Mouse (Mus musculus) hindbrain, embryonic 15.5 days (tissue): ENCODE results near the gene Armh2. TPM values are rescaled to one million over a fixed set of nuclear protein-coding genes. Genes with fewer than 3 reads are reported as not detected.

Experiments used
- ATAC-seq: fragments of 200-750 bp; cut with Nextera tagmentation; 2 replicates; pipeline ENCODE4 v1.8.0; 2017; ENCODE audit warnings: low read depth, moderate number of reproducible peaks, moderate TSS enrichment; ENCODE audit not compliant: low FRiP score
- H3K27ac ChIP-seq: fragments of 300-500 bp; sonication (generic); replicated peaks from 2 replicates; pipeline ENCODE4 v1.5.1; 2015; ENCODE audit warnings: mild to moderate bottlenecking, inconsistent platforms
- H3K27me3 ChIP-seq: fragments of 300-500 bp; sonication (generic); 2 replicates; pipeline ENCODE4 v1.6.1; 2015; ENCODE audit warnings: control low read depth, inconsistent platforms
- H3K36me3 ChIP-seq: fragments of 300-500 bp; sonication (generic); 2 replicates; pipeline ENCODE4 v1.6.1; 2015; ENCODE audit warnings: control low read depth, inconsistent platforms
- H3K4me1 ChIP-seq: fragments of 300-500 bp; sonication (generic); replicated peaks from 2 replicates; pipeline ENCODE4 v1.6.1; 2015; ENCODE audit warnings: control low read depth, inconsistent platforms
- H3K4me2 ChIP-seq: fragments of 300-500 bp; sonication (generic); 2 replicates; pipeline ENCODE4 v1.6.1; 2015; ENCODE audit warnings: moderate library complexity, mild to moderate bottlenecking, inconsistent platforms
- H3K4me3 ChIP-seq: fragments of 300-500 bp; sonication (generic); 2 replicates; pipeline ENCODE4 v1.5.1; 2015; ENCODE audit warnings: mild to moderate bottlenecking, inconsistent platforms
- H3K9ac ChIP-seq: fragments of 300-500 bp; sonication (generic); 2 replicates; pipeline ENCODE4 v1.6.1; 2015; ENCODE audit warnings: inconsistent platforms
- H3K9me3 ChIP-seq: fragments of 300-500 bp; sonication (generic); 2 replicates; pipeline ENCODE4 v1.6.1; 2016; ENCODE audit warnings: control low read depth, inconsistent platforms
- WGBS: fragments of 180-500 bp; shearing (Covaris S2); methylation state at CpG from one replicate; pipeline ENCODE4 v1.1.7; 2015; 5-methylcytosine and 5-hydroxymethylcytosine counted together
- polyA plus RNA-seq: library from polyadenylated mRNA; unstranded; fragments of >200 nt; fragmentation: Nextera tagmentation; extraction: Ambion mirVana; gene quantifications from 2 replicates; pipeline ENCODE4 v1.2.1, GENCODE M21; 2015

Armh2 gene
- polyA plus RNA-seq, 1 experiment from 2014 or later, result not detected

DNA sequence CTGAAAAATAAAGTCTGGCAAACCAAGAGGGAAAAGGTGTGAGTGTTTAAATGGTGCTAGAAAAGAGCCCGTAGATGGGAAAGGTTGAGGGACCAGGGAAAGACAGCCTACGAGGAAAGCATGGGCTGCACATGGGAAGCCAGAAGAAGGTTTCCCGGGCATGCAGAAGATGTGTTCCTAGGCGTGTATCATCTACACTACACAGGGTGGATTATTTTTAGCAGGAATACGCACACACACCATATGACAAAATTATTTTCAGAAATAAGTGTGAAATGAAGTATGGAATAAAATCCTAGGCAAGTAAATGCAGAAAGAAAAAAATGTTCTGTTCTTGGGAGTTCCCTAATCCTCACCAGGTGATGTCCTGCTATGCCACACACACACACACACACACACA, 46.4 kb downstream of the Armh2 start:
- ATAC-seq, result no peak
- no peaks in the 10 kb centered on the region for H3K9me3 ChIP-seq
- 94% methylated on average over 5 of the region's 5 CpGs for WGBS
- H3K4me1 ChIP-seq, result no peaks in the 10 kb centered on the region
- H3K36me3 ChIP-seq, result no peaks in the 10 kb centered on the region
- no peak overlapping the region for H3K4me3 ChIP-seq
- H3K27ac ChIP-seq, result no peak overlapping the region
- no peak overlapping the region for H3K4me2 ChIP-seq
- no peak overlapping the region for H3K9ac ChIP-seq
- H3K27me3 ChIP-seq, result no peaks in the 10 kb centered on the region

DNA sequence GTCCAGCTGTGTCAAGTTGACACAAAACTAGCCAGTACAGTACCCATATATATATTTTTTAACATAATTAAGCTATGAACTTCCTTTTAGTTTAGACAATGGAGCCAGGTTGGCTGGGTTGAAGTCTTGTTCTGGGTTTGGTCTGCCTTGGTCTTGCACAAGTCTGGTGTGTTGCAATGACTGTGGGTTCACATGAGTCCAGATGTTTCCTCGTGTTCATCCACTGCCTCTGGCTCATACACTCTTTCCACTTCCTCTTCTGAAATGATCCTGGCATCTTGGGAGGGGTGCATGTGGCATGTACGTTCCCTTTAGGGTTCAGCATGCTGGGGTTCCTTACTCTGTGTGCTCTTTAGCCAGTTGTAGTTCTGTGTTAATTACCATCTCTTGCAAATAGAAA, 50.3 kb downstream of the Armh2 start:
- Histone ChIP-seq H3K27me3 (no peaks in the 10 kb centered on the region), H3K9me3 (no peaks in the 10 kb centered on the region), H3K4me2 (no peak overlapping the region), H3K9ac (no peak overlapping the region), H3K36me3 (no peaks in the 10 kb centered on the region), H3K4me3 (no peak overlapping the region), H3K27ac (no peak overlapping the region), H3K4me1 (no peaks in the 10 kb centered on the region)
- no peak for ATAC-seq
- WGBS, result 79% methylated on average over 2 of the region's 2 CpGs

DNA sequence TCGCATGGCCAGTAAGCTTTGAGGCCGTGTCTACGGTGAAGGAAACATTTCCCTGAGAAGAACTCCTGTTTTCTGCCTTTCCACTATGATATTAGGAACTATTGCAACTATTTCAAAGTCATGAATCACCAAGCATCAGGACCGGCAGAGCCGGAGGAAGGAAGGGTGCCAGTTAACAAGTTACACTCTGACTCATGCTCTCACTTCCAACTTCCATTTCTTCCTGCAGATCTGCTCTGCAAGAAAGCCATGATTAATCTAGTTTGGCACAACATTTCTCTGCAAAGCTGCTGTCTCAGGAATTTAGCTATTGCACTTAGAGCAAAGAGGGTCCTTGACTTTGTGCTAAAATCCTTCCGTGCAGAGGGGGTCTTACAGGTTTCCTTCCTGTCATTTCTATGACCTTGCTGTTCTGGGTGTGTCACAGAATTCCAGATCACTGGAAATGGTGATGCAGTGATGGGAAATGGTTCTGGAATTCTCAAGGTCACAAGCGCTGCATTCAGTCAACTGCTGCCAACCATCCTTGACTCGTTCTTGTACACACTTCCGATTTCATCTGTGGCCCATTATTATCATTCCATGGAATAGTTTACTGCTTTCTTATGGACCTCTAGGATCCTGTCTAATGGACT, 51.5 kb downstream of the Armh2 start:
- 86% methylated on average over 9 of the region's 9 CpGs for WGBS
- no peaks in the 10 kb centered on the region for H3K36me3 ChIP-seq
- H3K27ac ChIP-seq, result no peak overlapping the region
- no peak overlapping the region for H3K9ac ChIP-seq
- no peak overlapping the region for H3K4me3 ChIP-seq
- no peaks in the 10 kb centered on the region for H3K9me3 ChIP-seq
- no peak for ATAC-seq
- H3K27me3 ChIP-seq, result no peaks in the 10 kb centered on the region
- H3K4me2 ChIP-seq, result no peak overlapping the region
- no peaks in the 10 kb centered on the region for H3K4me1 ChIP-seq

Other genes starting within 250 kb of the Armh2 start
- gene Ripor2, start 159.0 kb upstream of the Armh2 start, polyA plus RNA-seq, result 21.2 and 26.0 TPM in 2 replicates
- 23.2 and 26.0 TPM in 2 replicates for gene Gmnn, start 20.7 kb downstream of the Armh2 start, polyA plus RNA-seq
- 16.6 and 23.4 TPM in 2 replicates for gene BC005537, start 60.4 kb downstream of the Armh2 start, polyA plus RNA-seq
- gene Acot13, start 90.3 kb downstream of the Armh2 start, polyA plus RNA-seq, result 53.8 and 57.2 TPM in 2 replicates
- gene Tdp2, start 90.4 kb downstream of the Armh2 start, polyA plus RNA-seq, result 31.6 and 31.7 TPM in 2 replicates
- 6.9 and 8.2 TPM in 2 replicates for gene D130043K22Rik, start 103.9 kb downstream of the Armh2 start, polyA plus RNA-seq
- gene Aldh5a1, start 196.4 kb downstream of the Armh2 start, polyA plus RNA-seq, result 13.8 and 13.9 TPM in 2 replicates
- 2.3 and 3.2 TPM in 2 replicates for gene Gpld1, start 201.9 kb downstream of the Armh2 start, polyA plus RNA-seq